Mouse (Mus musculus) right cerebral cortex, postnatal 25 days (tissue): ENCODE data around the gene Actb.
"Not testable (repeated sequence)": the region's sequence is repeated elsewhere in the genome, so short reads cannot be mapped to it uniquely, and the experiment has no call there.

ENCODE experiments used
- DNase-seq: peaks from one replicate; pipeline ENCODE4 v3.0.0; 2022

The Actb gene

GRCm38 (mm10) chr5:142900651-142901050 is 5.9 kb downstream of the Actb start:
- no peak for DNase-seq

GRCm38 (mm10) chr5:142899932-142900533 is 6.5 kb downstream of the Actb start:
- no peak for DNase-seq

- peak; percentile 77 for DNase-seq
Observed at GRCm38 (mm10) chr5:142899057-142899601, 7.4 kb downstream of the Actb start.

GRCm38 (mm10) chr5:142898316-142898715 is 8.2 kb downstream of the Actb start:
- DNase-seq = no peak

GRCm38 (mm10) chr5:142897568-142898248 is 8.8 kb downstream of the Actb start:
- DNase-seq = no peak

GRCm38 (mm10) chr5:142896713-142897112 is 9.8 kb downstream of the Actb start:
- DNase-seq = no peak

- DNase-seq = no peak
Observed at GRCm38 (mm10) chr5:142896192-142896591, 10.4 kb downstream of the Actb start.

- peak; percentile 89 for DNase-seq
Observed at GRCm38 (mm10) chr5:142894918-142895613, 11.5 kb downstream of the Actb start, which contains the start of gene Fbxl18. Fbxl18 (minus strand) TSS chr5:142895421.

GRCm38 (mm10) chr5:142891396-142891795 is 15.2 kb downstream of the Actb start:
- no peak for DNase-seq

GRCm38 (mm10) chr5:142887533-142887932 is 19.0 kb downstream of the Actb start:
- not testable (repeated sequence) for DNase-seq

GRCm38 (mm10) chr5:142886761-142887160 is 19.8 kb downstream of the Actb start:
- no peak for DNase-seq

GRCm38 (mm10) chr5:142886181-142886580 is 20.4 kb downstream of the Actb start:
- no peak for DNase-seq

GRCm38 (mm10) chr5:142882471-142882870 is 24.1 kb downstream of the Actb start:
- no peak for DNase-seq

GRCm38 (mm10) chr5:142881936-142882335 is 24.6 kb downstream of the Actb start:
- DNase-seq = no peak

GRCm38 (mm10) chr5:142880806-142881516 is 25.6 kb downstream of the Actb start:
- DNase-seq = no peak

GRCm38 (mm10) chr5:142880246-142880645 is 26.3 kb downstream of the Actb start:
- DNase-seq = peak; percentile 72

GRCm38 (mm10) chr5:142879318-142880175 is 27.0 kb downstream of the Actb start:
- peak; percentile 76 for DNase-seq

GRCm38 (mm10) chr5:142878570-142878969 is 28.0 kb downstream of the Actb start:
- DNase-seq = peak; percentile 73

GRCm38 (mm10) chr5:142877337-142878280 is 28.9 kb downstream of the Actb start:
- DNase-seq = peak; percentile 86

GRCm38 (mm10) chr5:142876896-142877295 is 29.7 kb downstream of the Actb start:
- DNase-seq = no peak

- no peak for DNase-seq
Observed at GRCm38 (mm10) chr5:142875513-142875905, 31.0 kb downstream of the Actb start.
